Mouse (Mus musculus): ENCODE data around the gene Cdk19. TPM values are rescaled to one million over a fixed set of nuclear protein-coding genes. Genes with fewer than 3 reads are reported as not detected.

Cdk19 gene
- 10 to 100 TPM; 30.5 to 31.7 TPM for total RNA-seq (2021)

DNA sequence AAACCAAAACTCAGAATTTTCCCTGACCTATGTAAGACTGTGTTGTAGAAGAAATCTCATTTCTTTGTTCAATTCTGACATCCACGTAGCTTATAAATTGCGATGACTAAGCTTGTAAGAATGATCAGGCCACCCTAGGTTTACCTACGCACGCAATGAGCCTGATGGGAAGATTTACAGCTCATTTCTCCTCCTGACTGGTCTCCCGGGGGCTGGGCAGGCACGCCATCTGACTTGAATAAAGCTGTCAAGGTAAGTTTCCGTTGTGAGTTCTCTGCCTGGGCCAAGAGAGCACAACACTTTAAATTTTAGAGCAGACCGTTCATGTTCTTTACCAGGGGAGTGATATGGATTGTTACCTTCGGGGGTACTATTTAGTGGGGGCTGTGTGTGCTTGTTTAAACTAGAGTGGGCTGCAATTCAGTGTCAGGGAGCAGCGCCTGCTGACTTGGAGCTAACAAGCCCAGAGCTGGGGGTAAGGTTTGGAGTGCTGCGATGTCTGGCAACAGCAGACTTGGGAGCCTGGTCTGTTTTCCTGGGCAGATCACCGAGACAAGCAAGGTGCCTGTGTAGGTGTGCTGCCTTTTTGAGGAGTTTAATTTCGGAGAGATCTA, at the start of gene Cdk19:
Gene Cdk19, plus strand, starts transcription at position 214 of the 614 bp plus-strand sequence.
- no peak for DNase-seq

DNA sequence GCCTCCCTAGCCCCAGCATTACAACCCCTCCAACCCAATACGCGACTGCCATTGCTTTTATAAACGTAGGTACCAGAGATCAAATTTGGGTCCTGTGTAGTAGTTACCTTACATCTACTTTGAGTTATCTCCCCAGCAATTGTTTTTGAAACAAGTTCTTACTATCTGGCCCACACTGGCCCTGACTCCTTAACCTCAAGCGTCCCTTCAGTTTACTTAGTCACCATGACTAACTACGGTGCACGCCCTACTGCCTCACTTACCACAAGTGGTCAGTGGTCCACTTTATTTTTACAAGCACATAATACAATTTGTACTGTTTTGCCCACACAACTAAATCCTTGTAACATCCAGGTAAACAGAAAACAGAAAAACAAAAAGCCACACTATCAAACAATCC, 46.7 kb upstream of the Cdk19 start:
- DNase-seq: no peak

DNA sequence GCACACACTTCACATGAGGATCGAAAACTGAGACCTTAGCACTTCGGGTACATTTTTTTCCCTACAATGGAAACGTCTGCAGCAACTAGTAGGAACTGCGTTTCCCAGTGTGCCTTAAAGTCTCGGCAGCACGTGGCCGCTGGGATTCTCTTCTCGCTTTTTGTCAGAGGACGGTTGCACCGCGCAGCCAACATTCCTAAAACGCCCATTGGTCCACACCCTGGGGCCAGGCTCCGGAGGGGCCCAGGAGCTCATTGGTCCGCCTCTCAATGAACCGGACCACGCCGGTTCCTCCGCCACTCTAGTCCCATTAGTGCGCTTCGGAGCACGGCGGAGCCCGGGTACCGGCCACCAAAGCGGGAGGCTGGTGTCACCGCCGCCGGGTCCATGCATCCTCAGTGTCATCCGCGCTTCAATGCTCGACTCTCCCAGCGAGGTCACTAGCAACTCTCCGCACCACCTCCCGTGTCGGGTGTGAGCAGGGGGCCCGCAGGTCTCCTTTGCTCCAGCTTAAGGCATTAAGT, 38.7 kb upstream of the Cdk19 start:
- peak; percentile 76 to 77 for DNase-seq

DNA sequence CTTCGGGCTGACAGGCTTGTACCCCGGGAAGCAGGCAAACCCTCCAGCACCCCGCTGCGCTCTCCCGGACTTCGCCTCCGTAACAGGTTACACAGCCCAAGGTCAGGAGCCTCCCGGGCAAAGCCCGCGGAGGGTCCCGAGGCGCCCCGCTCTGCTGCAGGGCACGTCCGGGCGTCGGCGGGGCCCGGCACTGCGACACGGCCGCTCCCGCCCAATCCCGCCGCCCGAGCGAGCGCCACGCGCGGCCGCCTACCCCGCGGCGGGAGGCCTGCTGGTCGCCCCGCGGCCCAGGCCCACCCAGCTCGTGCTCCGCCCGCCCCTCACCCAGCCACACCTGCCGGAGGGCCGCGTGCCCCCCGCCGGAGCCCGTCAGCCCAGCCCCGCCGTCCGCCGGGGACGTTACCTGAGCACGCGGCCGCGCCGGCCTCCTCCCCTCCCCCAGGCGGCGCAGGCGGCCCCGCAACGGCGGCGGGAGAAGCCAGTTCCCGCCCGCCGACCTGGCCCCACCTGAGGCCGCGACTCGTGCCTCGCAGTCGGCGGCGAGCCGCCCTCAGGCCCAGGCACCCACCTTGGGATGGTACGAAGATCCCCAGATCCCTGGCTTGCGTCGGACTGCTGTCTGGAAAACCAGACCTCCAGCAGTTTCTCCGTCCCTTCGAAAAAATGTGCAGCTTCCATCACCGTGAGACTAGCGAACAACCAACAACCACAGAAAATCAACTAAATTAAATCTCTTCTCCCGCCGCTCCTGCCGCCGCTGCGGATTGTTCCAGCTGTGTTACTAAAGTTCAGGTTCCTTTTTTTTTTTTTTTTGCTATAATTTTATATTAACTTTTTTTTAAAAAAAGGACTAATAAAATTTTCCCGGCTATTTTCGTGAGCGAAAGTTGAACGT, 37.9 kb upstream of the Cdk19 start:
- DNase-seq: peak; percentile 36 to 45

DNA sequence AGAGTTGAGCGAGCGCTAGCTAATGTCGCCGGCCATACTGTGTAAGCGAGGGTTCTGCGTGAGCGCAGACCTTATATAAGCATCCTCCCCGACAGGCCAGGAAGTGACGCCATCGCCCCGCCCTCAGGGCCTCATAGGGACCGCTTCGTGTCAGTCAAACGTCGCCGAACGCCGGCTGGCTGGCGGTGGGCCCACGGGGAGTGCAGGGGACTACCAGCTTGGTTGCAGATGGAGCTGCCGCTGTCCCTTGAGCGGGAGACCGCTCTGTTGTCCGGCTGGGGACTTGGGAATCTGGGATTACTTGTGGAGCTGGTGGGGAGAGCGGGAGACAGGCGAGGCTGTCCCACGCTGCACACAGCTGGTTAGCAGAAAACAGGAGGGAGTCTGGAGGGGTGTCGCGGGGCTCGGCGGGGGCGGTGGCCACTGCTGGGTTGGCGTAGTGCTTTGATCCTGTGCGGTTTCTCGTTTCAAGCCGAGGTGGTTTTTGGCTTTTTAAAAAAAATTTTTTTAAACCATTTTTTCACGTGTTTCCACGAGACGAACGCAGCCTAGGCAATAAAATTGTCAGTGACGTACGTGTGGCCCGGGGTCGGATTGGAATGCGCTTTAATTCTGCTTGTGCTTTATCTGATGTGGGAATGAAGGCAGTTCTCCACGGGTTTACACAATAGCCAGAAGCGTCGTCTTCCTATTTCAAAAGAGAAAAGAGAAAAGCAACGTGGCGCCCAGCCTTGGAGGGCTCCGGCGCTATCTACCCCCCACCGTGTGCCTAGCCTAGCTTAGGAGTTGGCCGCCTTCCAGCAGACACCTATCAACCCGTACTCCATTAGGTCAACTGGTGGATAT, 37.0 kb upstream of the Cdk19 start, which contains the start of gene Amd1:
Gene Amd1, minus strand, starts transcription at position 47 of the 846 bp plus-strand sequence.
- peak; percentile 100 for DNase-seq

DNA sequence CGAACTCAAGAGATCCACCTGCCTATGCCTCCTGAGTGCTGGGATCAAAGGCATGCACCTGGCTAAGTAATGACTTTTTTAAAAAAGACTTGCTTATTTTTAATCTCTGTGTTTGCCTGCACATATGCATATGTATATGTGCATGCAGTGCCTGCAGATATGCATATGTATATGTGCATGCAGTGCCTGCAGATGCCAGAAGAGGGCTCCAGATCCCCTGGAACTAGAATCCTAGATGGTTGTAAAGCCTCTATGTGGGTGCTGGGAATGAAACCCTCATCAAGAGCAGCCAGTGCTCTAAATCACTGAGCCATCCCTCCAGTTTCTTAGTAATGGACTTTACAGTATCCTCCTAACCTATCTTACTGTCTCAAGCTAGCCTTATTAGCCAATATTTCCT, 33.4 kb upstream of the Cdk19 start:
- no peak for DNase-seq

DNA sequence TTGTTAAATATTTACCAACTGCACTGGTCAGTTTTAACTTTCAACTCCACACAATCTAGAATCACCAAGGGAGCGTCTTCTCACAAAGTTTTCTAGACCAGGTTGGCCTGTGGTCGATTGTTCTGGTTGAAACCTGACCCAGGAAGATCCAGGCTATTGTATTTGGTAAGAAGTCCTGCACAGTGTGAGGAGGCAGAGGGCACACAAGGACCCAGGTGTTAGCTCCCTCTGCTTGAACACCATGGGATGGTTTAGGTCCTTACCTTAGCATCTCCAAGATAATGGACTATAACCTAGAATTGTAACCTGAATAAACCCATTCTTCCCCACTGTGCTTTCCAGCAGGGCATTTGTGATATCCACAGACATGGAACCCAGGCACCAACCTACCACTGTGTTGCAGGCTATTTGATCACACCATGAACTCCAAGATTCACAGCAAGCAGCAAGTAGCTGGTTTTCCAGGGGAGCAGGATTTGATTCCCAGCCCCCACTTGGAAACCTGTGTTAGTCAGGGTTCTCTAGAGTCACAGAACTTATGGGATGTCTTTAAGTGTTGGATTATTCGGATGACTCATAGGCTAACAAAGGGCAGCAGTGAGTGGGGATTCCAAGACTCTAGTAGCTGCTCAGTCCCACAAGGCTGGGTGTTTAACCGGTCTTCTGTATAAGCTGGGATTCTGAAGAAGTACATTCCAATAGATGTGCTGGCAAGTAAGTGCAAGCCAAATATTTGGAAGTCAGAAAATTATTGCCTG, 31.4 kb upstream of the Cdk19 start:
- no peak for DNase-seq

DNA sequence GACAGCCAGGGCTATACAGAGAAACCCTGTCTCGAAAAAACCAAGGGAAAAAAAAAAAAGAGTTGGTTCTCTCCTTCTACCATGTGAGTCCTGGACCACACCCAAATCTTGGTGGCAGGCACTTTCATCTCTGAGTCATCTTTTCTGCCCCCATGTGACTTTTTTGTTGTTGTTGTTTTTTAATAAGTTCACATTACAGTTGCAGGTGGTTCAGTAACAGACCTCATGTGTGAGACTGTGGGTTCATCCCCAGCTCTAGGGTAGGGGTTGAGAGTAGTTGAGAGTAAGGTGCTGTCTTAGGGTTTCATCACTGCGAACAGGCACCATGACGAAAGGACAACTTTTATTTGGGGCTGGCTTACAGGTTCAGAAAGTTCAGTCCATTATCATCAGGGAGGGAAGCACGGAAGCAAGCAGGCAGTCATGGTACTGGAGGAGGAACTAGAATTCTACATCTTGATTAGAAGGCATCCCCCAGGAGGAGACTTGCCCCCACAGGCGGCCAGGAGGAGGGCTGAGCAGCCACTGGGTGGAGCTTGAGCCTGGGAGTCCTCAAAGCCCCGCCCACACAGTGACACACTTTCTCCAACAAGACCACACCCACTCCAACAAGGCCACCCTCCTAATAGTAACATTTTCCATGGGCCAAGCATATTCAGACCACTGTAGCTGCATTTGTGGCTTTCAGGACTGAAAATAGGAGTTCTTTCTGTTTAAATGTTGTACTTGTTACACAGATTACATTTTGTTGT, 29.3 kb upstream of the Cdk19 start:
- DNase-seq: no peak

DNA sequence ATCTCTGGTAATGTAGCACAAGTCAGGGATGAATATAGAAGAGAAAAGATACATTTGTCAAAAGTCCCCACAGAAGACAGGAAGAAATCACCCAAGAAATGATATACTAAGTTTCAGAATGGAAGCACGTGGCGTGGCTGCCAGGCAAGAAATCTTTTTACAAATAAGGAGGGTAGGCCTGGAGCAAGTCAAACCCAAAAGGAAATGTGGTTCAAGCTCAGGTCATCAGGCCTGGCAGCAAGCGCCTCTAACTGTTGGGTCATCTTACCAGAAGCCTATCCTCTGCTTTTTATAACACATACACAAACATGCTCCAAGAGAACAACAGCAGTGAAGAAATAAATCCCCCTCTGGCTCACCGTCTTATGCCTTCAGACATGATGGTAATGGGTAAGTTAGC, 26.6 kb upstream of the Cdk19 start:
- DNase-seq: no peak

DNA sequence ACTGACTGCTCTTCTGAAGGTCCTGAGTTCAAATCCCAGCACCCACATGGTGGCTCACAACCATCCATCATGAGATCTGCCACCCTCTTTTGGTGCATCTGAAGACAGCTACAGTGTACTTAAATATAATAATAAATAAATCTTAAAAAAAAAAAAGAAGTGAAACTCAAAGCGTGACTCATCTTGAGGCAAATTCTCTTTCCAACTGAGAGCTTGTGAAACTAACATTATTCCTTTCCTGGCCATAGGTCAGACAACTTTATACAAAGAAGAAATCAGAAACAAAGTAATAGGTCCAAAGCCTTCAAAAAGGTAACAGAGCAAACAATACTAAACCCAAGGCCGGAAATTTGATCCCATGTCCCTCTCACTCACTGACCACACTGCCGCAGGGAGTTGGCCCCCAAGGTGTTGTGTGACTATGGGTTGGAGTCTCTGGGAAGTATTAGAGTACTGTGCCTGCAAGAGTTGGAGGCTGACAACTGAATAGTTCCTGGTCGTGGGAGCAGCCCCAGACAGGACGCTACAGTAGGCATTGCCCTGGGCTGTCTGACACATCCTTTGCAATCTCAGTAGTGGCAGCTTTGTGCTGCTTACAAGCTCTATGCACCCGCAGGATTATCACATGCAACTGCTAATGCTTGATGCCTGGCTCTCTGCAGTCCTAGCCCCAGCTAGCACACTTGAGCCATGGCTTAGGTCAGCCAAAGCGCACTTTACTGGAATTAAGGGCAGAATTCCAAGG, 22.4 kb upstream of the Cdk19 start:
- DNase-seq: no peak

DNA sequence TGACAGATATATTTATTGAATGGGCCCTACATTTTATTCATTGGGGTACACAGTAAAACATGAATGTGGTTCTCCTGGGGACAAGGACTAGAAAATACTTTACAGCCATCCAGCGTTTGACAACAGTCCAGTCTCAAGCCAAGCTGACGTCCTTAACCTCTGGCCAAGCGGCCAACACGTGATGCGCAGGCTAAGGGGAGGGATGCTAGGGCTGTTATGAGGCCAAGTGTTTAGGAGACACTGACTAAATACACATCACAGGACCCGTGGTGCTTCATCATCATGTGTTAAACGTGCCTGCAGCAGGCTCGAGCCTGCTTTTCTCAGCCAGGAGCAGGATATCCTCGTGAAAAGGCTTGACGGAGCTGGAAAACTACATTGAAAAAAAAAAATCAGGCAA, 19.1 kb upstream of the Cdk19 start:
- DNase-seq: no peak

DNA sequence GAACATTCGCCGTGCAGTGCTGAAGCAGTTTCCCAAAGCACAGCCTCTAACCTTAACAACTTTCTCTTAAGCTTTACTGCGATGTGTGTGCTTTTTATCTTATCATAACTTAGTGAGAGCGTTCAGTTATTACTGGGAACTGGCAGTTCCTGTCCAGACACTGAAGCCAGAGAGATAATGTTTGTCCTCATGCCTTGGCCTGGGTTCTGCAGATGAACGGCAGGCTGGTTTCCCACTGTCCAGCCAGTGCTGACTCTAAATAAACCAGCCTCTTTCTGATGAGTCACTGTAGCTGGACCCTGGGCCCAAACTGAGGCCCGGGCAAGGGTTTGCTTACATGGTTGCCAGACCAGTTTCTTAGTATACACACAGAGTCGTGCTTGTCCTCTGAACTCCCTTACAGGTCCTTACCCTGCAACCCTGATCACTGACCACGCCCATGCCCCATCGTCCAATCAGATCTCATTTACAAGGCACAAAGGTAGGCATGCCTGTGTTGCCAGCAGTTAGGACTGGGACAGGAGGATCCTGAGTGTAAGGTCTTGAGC, 11.3 kb upstream of the Cdk19 start:
- no peak for DNase-seq

DNA sequence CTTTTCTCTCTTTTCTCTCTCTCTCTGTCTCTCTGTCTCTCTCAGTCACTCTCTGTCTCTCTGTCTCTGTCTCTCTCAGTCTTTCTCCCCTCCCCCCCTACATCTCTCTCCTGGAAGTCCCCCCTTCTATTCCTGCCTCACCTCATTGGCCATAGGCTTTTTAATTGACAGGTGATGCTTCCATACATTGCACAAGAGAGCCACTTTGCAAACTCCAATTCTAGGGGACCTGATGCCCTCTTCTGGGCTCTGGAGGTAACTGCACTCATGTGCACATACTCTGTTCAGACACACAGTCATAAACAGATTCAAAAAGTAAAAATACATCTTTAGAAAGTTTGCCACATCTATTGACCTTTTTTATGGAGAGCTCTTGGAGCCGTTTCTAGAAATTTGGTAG, 9.1 kb upstream of the Cdk19 start:
- DNase-seq: no peak

DNA sequence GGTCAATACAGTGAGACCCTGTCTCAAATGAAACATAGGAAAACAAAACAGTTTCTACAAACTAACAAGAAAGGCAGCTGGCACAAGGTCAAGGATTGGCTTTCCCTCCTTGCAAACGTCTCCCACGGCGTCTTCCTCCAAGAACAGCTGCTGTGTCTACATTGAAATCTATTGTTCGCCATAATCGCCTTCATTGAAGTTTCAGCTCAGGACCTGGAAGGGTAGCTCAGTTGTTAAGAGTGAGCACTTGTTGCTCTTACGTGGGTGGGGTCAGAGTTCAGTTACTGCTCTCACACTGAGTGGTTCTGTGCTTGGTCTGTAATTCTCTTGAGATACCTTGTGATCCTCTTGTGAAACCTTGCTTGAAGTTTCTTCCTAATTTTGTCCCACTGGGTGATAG, 6.5 kb upstream of the Cdk19 start:
- DNase-seq: no peak

DNA sequence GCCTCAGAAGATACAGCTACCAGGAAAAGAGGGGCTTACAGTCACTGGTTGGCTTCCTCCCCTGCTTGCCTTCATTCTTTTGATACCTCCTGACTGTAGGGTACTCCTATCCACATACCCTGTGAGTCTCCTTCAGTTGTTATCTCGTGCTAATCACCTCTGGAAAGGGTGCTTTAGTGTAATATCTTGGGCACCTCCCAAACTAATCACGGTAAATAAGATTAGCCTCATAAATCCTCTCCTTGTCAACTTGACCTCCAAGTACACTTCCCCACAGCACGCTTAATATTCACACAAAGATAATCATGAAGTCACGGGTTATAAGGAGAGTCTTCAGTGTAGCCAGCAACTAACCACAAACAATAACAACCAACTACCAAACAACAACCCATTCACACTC, 2.7 kb downstream of the Cdk19 start:
- DNase-seq: no peak

DNA sequence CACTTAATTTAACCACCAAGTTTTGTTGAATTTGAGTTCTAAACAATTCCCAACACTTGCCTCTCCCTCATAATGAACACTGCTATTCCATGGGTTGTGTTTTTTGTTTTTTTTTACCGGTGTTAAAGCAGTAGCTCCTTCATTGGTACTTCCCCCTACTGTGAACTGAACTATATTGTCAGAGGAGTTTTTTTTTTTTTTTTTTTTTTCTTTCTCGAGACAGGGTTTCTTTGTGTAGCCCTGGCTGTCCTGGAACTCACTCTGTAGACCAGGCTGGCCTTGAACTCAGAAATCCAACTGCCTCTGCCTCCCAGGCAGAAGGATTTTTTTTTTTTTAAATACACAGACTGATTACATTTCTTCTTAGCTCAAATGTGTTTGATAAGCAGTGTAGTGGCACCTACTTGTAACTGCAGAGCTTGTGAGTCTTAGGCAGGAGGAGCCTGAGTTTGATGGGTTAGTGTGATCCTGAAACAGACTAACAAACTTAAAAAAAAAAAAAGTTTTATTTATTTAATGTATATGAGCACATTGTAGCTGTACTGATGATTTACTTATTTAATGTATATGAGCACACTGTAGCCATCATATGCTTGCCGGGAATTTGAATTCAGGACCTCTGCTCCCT, 7.5 kb downstream of the Cdk19 start:
- DNase-seq: no peak

DNA sequence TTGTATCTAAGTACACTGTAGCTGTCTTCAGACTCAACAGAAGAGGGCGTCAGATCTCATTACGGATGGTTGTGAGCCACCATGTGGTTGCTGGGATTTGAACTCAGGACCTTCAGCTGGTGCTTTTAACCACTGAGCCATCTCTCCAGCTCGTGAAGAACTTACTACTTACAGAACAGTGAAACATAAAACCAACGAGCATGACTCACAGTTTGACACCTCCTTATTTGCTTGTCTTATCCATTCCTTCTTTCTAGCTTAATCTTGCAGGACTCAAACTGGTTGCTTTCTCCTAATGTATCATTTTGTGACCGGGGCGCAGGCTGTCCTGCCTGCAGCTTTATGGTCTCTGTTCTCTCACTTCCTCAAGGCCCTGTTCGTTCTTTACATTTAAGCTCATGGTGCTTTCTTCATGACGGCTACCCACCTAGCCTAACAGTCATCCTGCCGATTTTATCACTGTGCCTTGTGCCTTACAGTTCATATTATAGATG, 8.1 kb downstream of the Cdk19 start:
- DNase-seq: no peak

DNA sequence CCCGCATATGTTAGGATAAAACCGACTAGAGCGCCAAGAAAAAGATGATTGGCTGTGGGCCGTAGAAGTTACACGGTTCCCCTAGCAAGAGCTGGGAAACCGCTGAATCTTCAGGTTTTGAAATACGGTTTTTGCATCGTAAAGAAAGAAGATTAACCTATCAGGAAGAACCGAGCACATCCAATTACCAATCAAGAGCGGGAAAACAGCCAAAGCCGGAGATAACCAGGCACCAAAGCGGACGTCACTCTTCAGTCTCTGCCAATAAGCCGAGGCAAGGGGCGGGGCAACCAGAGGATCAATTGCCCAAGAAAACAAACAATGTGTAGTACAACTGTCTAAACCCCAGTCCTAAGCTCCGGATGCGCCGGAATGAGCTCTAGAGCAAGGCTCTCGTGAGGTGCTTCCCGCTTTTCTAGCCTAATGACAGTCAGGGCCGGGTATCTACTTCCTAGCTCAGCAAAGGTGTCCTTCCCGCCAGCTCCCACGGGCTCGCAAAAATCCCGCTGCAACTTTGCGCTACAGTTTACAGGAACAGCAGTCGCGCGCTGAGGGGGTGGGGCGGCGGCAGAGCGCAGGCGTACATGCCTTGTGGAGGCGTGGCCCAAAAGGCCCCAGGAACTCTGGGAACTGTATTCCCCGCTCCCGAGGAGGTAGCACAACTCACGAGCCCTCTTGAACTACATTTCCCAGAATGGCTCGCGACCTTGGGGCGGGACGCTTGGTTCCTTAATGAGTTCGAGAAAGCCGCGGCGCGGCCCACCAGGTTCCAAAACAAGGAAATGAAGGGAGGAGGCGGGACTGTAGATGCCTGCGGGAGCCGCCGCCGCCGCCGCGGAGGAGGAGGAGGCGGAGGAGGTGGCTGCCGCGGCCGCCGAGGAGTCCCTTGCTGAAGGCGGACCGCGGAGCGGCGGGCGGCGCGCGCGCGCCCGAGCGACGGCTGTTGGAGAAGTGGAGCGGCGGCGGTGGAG, 9.5 kb downstream of the Cdk19 start:
- peak; percentile 96 for DNase-seq
